In the genomic region with DNA sequence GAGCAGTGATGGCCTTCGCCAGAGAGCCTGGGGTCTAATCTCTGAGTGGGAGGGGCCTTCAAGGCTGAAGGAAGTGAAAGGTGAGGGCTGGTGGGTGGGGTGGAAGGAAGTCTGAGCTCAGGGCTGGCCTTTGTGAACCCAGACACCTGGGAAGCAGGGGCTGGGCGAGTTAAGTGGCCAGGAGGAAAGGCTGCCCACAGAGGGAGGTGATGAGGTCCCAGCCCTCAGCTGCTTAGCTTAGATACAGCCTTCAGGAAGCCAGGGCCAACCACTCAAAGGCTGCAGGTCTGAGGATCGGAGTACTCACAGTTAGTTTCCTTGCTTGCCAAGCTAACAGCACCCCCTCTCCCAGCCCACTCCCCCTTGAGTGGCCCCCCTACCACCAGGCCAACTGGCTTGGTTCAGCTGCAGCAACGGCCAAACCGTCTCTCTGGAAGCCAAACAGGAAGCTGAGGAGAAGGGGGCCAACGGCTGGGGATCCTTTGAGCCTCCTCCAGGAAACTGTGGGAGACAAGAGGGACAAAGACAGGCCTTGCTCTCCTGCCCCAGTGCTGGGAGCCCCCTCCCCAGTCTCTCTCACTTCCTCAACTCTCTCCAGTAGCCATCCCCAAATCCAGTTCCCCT, we compare ENCODE assay signal across 8 mouse cellular contexts. TPM values are rescaled to one million over a fixed set of nuclear protein-coding genes. Genes with fewer than 3 reads are reported as not detected.
DNase-seq lines count a peak whose midpoint lies in the region; ATAC-seq lines count a peak whose summit lies in the region.

No protein-coding gene starts in this region.

- 0 out of 2 replicates have a peak overlapping the region, but pooled peaks have one; percentile 2 for H3K27ac ChIP-seq in hindbrain, embryonic 15.5 days (replicated peaks)
- 0 out of 2 replicates have a peak overlapping the region, but pooled peaks have one; percentile 7 for H3K27ac ChIP-seq in midbrain, embryonic 15.5 days

- no peaks in the 10 kb centered on the region for H3K36me3 ChIP-seq in hindbrain, embryonic 15.5 days
- no peaks in the 10 kb centered on the region for H3K36me3 ChIP-seq in midbrain, embryonic 15.5 days (replicated peaks)

- peak; percentile 37 for DNase-seq in heart, adult 18-20 months
- DNase-seq in heart, postnatal 25 days (ENCODE audit: low spot score), result no peak
- peak; percentile 12 for DNase-seq in urinary bladder, postnatal 14 days (ENCODE audit: low spot score)
- no peak for DNase-seq in urinary bladder, adult 18-20 months (ENCODE audit: low spot score in 2 of 2)
- DNase-seq in natural killer cell, adult 2 months (ENCODE audit: low spot score in 2 of 2), result no peak
- no peak for DNase-seq in ovary, postnatal 14 days (ENCODE audit: low spot score)

- H3K27me3 ChIP-seq in hindbrain, embryonic 15.5 days, result no peaks in the 10 kb centered on the region
- no peaks in the 10 kb centered on the region for H3K27me3 ChIP-seq in midbrain, embryonic 15.5 days (replicated peaks)

- 55% methylated on average over 6 of the region's 6 CpGs for WGBS in hindbrain, embryonic 15.5 days
- 59% methylated on average over 6 of the region's 6 CpGs for WGBS in midbrain, embryonic 15.5 days

- H3K4me3 ChIP-seq in hindbrain, embryonic 15.5 days, result no peak overlapping the region
- H3K4me3 ChIP-seq in midbrain, embryonic 15.5 days, result no peak overlapping the region

- H3K4me1 ChIP-seq in hindbrain, embryonic 15.5 days (replicated peaks), result peaks cover 11% of the 10 kb centered on the region; the same call in 1 of the 2 replicates
- no peaks in the 10 kb centered on the region for H3K4me1 ChIP-seq in midbrain, embryonic 15.5 days

- no peaks in the 10 kb centered on the region for H3K9me3 ChIP-seq in hindbrain, embryonic 15.5 days
- H3K9me3 ChIP-seq in midbrain, embryonic 15.5 days, result no peaks in the 10 kb centered on the region

- no peak overlapping the region for H3K4me2 ChIP-seq in hindbrain, embryonic 15.5 days
- H3K4me2 ChIP-seq in midbrain, embryonic 15.5 days, result no peak overlapping the region

- peak; percentile 66 for ATAC-seq in hindbrain, embryonic 15.5 days (ENCODE audit: low FRiP score, low read depth)
- ATAC-seq in midbrain, embryonic 15.5 days (replicated peaks), result peak; percentile 41; the same call in 1 of the 2 replicates

- intact Hi-C loops in heart, postnatal 25 days (cut with DNase I), result no loop called here

- H3K9ac ChIP-seq in hindbrain, embryonic 15.5 days, result no peak overlapping the region
- H3K9ac ChIP-seq in midbrain, embryonic 15.5 days, result no peak overlapping the region

RNA-seq across cellular contexts. Expression of a gene that starts 26.4 kb away (rescaled TPM):
- total RNA-seq in heart, adult 18-20 months (2021), result 10 to 100 TPM; 18.7 to 22.8 TPM
- total RNA-seq in heart, postnatal 25 days (2021), result 10 to 100 TPM; 23.3 to 31.3 TPM
- polyA plus RNA-seq in hindbrain, embryonic 15.5 days (2015; fragmentation: Nextera tagmentation; extraction: Ambion mirVana), result 5.1 and 5.3 TPM in 2 replicates
- polyA plus RNA-seq in midbrain, embryonic 15.5 days (2015; fragmentation: Nextera tagmentation; extraction: Ambion mirVana), result 4.0 and 4.4 TPM in 2 replicates

Comparison
In these comparisons a context has a peak if more than half of its experiments do, and no peak if none do; other contexts are left out.
1. DNase-seq: peak in heart, adult 18-20 months (2 of 2) and urinary bladder, postnatal 14 days (single experiment); none in heart, postnatal 25 days (single experiment), urinary bladder, adult 18-20 months (0 of 2), natural killer cell, adult 2 months (0 of 2) and ovary, postnatal 14 days (single experiment).